Mouse (Mus musculus) myocyte (in vitro differentiated cells): ENCODE data around the gene a.

ENCODE experiments used
- MAX ChIP-seq: IDR thresholded peaks from one replicate; pipeline ENCODE4 v1.6.1; 2011; ENCODE audit warnings: low read depth, mild to moderate bottlenecking, control low read depth
- POLR2AphosphoS2 ChIP-seq: IDR thresholded peaks from one replicate; pipeline ENCODE4 v1.6.1; 2011; ENCODE audit warnings: low read depth, control low read depth; ENCODE audit not compliant: insufficient read length

- TF ChIP-seq MAX (no peak), POLR2AphosphoS2 (no peak)
These were observed 264.9 kb downstream of the a start for GRCm38 (mm10) chr2:155056076-155056578.
